Mouse (Mus musculus): Measurements from ENCODE around the gene Neu3. TPM values are rescaled to one million over a fixed set of nuclear protein-coding genes. Genes with fewer than 3 reads are reported as not detected.
"Not testable (repeated sequence)": the region's sequence is repeated elsewhere in the genome, so short reads cannot be mapped to it uniquely, and the experiment has no call there.

The Neu3 gene
- polyA plus RNA-seq, 1 experiment from 2014 or later, result 2.3 TPM

GRCm38 (mm10) chr7:99826096-99826495 is 2.1 kb downstream of the Neu3 start:
- peaks cover 10% of the 10 kb centered on the region for H3K4me1 ChIP-seq
- whole genome bisulfite sequencing, result 72% methylated on average over 6 of the region's 6 CpGs
- no peaks in the 10 kb centered on the region for H3K36me3 ChIP-seq (replicated peaks)
- no peaks in the 10 kb centered on the region for H3K9me3 ChIP-seq
- DNase-seq (ENCODE audit: low spot score), result no peak
- H3K27me3 ChIP-seq (replicated peaks; ENCODE audit: low read depth, poor library complexity, severe bottlenecking), result no peaks in the 10 kb centered on the region
- no peak overlapping the region for H3K4me3 ChIP-seq
- H3K27ac ChIP-seq (replicated peaks), result no peak overlapping the region

DNA sequence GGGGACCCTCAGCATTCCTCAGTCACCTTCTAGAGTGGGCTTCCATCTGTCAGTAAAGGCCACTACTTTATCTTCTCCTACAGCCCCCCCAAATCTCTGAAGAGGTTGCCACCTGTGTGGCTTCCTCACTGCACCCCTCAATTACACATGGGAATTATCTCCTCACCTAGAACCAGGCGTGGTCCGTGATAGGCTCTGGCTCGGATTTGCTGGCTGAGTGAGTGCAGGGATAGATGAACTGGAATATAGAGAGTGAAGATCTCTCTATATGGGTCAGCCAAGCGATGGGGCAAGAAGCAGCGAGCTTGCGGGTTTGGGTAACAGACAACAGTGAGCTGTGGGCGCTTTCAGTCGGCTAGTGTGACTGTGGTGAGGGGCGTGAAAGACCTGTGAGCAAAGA is 2.7 kb downstream of the Neu3 start:
- no peak overlapping the region for H3K27ac ChIP-seq (replicated peaks)

GRCm38 (mm10) chr7:99824649-99825483 is 3.4 kb downstream of the Neu3 start:
- Histone ChIP-seq H3K27ac (replicated peaks) (no peak overlapping the region), H3K36me3 (replicated peaks) (no peaks in the 10 kb centered on the region), H3K4me3 (no peak overlapping the region), H3K9me3 (no peaks in the 10 kb centered on the region), H3K27me3 (replicated peaks; ENCODE audit: low read depth, poor library complexity, severe bottlenecking) (no peaks in the 10 kb centered on the region), H3K4me1 (peaks cover 10% of the 10 kb centered on the region)
- WGBS, result 83% methylated on average over 16 of the region's 16 CpGs
- DNase-seq (ENCODE audit: low spot score), result no peak

More for the DNA sequence above, 2.7 kb downstream of the Neu3 start:
- Histone ChIP-seq H3K36me3 (replicated peaks) (no peaks in the 10 kb centered on the region), H3K4me3 (peak overlapping the region; percentile 13; the same call in 1 of the 2 replicates), H3K27me3 (replicated peaks; ENCODE audit: low read depth, poor library complexity, severe bottlenecking) (no peaks in the 10 kb centered on the region), H3K9me3 (no peaks in the 10 kb centered on the region), H3K4me1 (peaks cover 10% of the 10 kb centered on the region)
- DNase-seq (ENCODE audit: low spot score), result no peak
- 87% methylated on average over 9 of the region's 9 CpGs for WGBS

GRCm38 (mm10) chr7:99823045-99823663 is 5.1 kb downstream of the Neu3 start:
- H3K27me3 ChIP-seq (replicated peaks; ENCODE audit: low read depth, poor library complexity, severe bottlenecking), result no peaks in the 10 kb centered on the region
- 84% methylated on average over 10 of the region's 10 CpGs for WGBS
- H3K4me3 ChIP-seq, result no peak overlapping the region
- H3K4me1 ChIP-seq, result peaks cover 3% of the 10 kb centered on the region
- no peaks in the 10 kb centered on the region for H3K9me3 ChIP-seq
- DNase-seq (ENCODE audit: low spot score), result no peak
- H3K36me3 ChIP-seq (replicated peaks), result no peaks in the 10 kb centered on the region
- H3K27ac ChIP-seq (replicated peaks), result no peak overlapping the region

DNA sequence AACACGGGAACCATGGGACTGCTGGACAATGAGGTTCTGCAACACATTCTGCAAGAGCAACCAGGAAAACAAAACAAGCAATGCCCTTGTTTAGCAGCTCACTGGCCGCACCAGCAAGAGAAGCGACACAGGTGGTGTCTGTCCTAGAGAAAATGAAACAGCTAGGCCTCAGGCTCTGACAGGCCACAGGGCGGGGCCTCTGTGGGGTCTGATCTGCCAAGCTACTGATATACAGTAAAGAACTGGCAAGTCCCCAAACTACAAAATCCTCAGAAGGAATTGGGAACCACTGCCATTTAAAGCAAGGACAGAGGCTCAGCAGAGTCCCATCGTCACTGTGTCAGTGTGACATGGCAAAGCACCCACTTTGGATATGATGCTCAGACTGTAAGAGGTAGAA is 5.8 kb downstream of the Neu3 start:
- WGBS, result 84% methylated on average over 5 of the region's 5 CpGs
- no peaks in the 10 kb centered on the region for H3K36me3 ChIP-seq (replicated peaks)
- no peaks in the 10 kb centered on the region for H3K27me3 ChIP-seq (replicated peaks; ENCODE audit: low read depth, poor library complexity, severe bottlenecking)
- H3K4me1 ChIP-seq, result no peaks in the 10 kb centered on the region
- no peak overlapping the region for H3K4me3 ChIP-seq
- no peak overlapping the region for H3K27ac ChIP-seq (replicated peaks)
- no peak for DNase-seq (ENCODE audit: low spot score)
- H3K9me3 ChIP-seq, result no peaks in the 10 kb centered on the region

DNA sequence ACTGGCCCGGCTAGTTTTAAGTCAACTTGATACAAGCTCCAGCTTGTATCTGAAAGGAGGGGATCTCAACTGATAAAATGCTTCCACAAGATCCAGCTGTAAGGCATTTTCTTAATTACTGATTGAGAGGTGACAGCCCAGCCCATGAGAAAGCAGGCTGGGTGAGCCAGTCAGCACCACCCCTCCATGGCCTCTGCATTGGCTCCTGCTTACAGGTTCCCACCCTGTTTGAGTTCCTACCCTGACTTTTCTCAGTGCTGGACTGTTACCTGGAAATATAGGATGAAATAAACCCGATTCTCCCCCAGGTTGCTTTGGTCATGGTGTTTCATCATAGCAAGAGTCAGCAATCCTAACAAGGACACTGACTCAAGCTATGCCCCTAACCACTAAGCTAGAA is 6.3 kb downstream of the Neu3 start:
- Histone ChIP-seq H3K36me3 (replicated peaks) (no peaks in the 10 kb centered on the region), H3K27me3 (replicated peaks; ENCODE audit: low read depth, poor library complexity, severe bottlenecking) (no peaks in the 10 kb centered on the region), H3K4me3 (no peak overlapping the region), H3K4me1 (no peaks in the 10 kb centered on the region), H3K27ac (replicated peaks) (no peak overlapping the region), H3K9me3 (no peaks in the 10 kb centered on the region)
- no peak for DNase-seq (ENCODE audit: low spot score)
- WGBS, result 82% methylated on average over 2 of the region's 2 CpGs

DNA sequence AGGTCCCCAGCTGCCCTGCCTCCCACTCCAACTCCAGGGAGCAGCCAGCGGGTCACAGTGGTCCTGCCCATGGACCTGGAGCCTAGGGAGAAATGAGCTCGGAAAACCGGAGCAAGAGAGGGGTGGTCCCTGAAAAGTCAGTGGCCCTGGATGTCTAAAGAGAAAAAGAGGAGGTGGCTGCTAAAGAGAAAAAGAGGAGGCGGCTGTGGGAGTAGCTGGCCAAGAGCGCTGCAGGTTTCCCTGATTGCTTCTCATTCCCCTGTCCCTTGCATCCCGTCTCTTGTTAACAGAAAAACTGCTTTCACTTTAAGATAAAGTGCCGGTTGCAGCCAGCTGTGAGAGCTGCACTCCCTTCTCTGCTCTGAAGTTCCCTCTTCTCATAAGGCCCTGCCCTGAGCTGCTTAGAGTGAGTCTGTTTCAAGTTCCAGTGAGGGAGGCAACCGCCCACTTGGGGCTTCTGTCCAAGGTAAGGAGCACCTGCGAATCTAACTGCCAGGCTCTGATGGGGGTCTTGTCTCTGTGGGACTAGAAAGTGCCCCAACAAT is 10.0 kb downstream of the Neu3 start:
- H3K27me3 ChIP-seq (replicated peaks; ENCODE audit: low read depth, poor library complexity, severe bottlenecking); H3K36me3 ChIP-seq (replicated peaks); H3K27ac ChIP-seq (replicated peaks); DNase-seq (ENCODE audit: low spot score); H3K4me3 ChIP-seq; H3K9me3 ChIP-seq; H3K4me1 ChIP-seq: not testable (repeated sequence)
- 21% methylated on average over 9 of the region's 9 CpGs for WGBS

DNA sequence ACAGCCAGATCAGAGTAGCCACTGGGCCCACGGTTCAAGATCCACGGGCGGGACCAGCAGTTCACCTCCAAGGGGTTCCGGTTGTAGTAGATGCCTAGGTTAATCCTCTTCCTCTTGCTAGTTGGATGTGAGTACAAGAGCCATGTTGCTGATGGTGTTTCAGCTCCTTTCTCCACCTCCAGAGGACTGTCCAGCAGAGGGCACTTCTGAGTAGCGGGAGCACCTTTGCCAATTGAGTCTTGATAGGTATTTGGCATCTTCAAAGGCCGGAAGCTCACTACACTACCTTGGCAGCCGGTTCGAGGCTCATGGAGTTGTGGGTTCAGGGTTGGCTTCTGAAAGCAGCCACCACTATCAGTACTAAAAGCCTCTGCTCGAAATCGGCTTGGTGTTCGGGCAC is 14.8 kb downstream of the Neu3 start:
- no peaks in the 10 kb centered on the region for H3K27me3 ChIP-seq (replicated peaks; ENCODE audit: low read depth, poor library complexity, severe bottlenecking)
- no peaks in the 10 kb centered on the region for H3K9me3 ChIP-seq
- WGBS, result 89% methylated on average over 11 of the region's 11 CpGs
- no peak for DNase-seq (ENCODE audit: low spot score)
- H3K4me3 ChIP-seq, result no peak overlapping the region
- H3K4me1 ChIP-seq, result no peaks in the 10 kb centered on the region
- H3K36me3 ChIP-seq (replicated peaks), result peaks cover 7% of the 10 kb centered on the region
- no peak overlapping the region for H3K27ac ChIP-seq (replicated peaks)

DNA sequence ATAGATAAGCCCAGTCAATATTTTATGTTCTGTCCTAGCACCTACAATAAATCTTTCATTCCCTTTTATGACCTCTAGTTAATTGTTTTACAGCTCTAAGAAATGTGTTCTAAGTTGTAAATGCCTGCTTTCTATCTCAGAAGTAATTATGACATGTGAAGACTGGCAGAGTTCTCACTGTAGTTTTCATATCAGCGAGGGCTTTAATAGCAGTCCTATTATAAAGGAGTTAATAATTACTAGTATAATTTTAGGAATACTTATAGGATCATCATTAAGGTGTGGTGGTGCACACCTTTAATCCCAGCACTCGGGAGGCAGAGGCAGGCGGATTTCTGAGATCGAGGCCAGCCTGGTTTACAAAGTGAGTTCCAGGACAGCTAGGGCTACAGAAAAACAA is 16.6 kb downstream of the Neu3 start:
- Histone ChIP-seq H3K4me3 (no peak overlapping the region), H3K4me1 (no peaks in the 10 kb centered on the region), H3K27me3 (replicated peaks; ENCODE audit: low read depth, poor library complexity, severe bottlenecking) (no peaks in the 10 kb centered on the region), H3K27ac (replicated peaks) (no peak overlapping the region), H3K36me3 (replicated peaks) (peaks cover 7% of the 10 kb centered on the region), H3K9me3 (no peaks in the 10 kb centered on the region)
- WGBS, result 92% methylated on average over 4 of the region's 4 CpGs
- no peak for DNase-seq (ENCODE audit: low spot score)

DNA sequence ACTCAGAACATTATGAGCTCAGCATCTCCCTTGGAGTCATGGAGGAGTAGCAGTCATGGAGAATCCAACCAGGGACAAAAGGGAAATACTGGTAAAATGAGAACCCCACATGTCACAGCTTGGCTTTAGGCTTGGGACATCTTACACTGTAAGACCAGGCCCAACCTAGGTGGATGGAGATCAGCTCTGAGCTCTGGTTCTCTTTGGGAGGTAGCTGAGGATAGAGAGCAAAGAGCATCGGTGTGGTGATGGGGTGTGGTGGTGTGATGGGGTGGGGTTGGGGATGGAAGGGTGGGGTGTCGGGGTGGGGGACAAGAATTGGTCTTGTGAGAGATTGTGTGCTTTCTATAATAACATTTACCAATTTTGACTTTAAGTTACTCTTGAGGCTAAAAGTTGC is 17.4 kb downstream of the Neu3 start:
- no peak overlapping the region for H3K4me3 ChIP-seq
- no peaks in the 10 kb centered on the region for H3K4me1 ChIP-seq
- H3K9me3 ChIP-seq, result no peaks in the 10 kb centered on the region
- no peak for DNase-seq (ENCODE audit: low spot score)
- 84% methylated on average over 2 of the region's 2 CpGs for WGBS
- no peaks in the 10 kb centered on the region for H3K27me3 ChIP-seq (replicated peaks; ENCODE audit: low read depth, poor library complexity, severe bottlenecking)
- H3K27ac ChIP-seq (replicated peaks), result no peak overlapping the region
- H3K36me3 ChIP-seq (replicated peaks), result peaks cover 7% of the 10 kb centered on the region

DNA sequence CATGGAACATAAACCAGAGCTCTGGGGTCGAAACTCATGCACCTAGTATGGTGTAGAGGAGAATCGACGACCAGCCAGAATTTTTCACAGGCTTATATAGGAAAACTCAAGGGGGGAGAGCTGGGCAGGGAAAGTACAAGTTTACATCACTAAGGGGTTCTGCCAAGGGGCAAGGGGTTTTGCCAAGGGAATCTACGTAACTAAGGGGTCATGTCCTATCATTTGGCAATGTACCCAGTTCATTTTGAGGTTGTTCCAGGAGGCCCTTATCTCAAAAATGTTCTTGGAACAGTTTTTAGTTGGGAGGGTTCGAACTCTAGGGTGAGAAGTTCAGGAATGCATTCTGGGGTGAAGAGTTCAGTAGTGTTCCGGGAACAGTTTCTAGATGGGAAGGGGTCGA is 21.2 kb downstream of the Neu3 start:
- H3K36me3 ChIP-seq (replicated peaks); H3K4me3 ChIP-seq; H3K4me1 ChIP-seq; H3K27ac ChIP-seq (replicated peaks); H3K9me3 ChIP-seq; DNase-seq (ENCODE audit: low spot score); H3K27me3 ChIP-seq (replicated peaks; ENCODE audit: low read depth, poor library complexity, severe bottlenecking): not testable (repeated sequence)
- 82% methylated on average over 7 of the region's 7 CpGs for WGBS

GRCm38 (mm10) chr7:99805340-99805739 is 22.9 kb downstream of the Neu3 start:
- no peak overlapping the region for H3K4me3 ChIP-seq
- DNase-seq (ENCODE audit: low spot score), result no peak
- 93% methylated on average over 1 of the region's 1 CpGs for WGBS

DNA sequence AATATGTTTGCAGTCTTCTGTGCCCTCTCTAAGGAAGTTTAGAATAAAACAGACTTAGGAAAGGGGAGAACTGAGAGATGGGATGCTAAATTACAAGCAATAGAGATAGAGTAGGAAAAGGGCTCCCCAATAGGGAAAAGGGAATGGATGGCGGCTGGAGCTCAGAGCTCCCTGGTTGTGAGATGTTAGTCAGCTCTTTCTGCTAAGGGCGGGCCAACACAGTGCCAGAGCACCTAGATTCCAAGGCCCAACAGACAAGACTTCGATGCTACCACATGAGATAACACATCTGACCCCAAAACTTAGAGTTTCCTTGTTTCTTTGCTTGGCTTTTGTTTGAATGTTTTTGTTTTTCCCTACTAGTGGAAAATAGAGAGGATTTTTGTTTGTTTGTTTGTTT is 24.2 kb downstream of the Neu3 start:
- H3K4me1 ChIP-seq; H3K9me3 ChIP-seq; H3K36me3 ChIP-seq (replicated peaks); H3K27me3 ChIP-seq (replicated peaks; ENCODE audit: low read depth, poor library complexity, severe bottlenecking); H3K4me3 ChIP-seq; DNase-seq (ENCODE audit: low spot score); H3K27ac ChIP-seq (replicated peaks): not testable (repeated sequence)
- WGBS, result 79% methylated on average over 3 of the region's 3 CpGs

More at GRCm38 (mm10) chr7:99805340-99805739, 22.9 kb downstream of the Neu3 start:
- Histone ChIP-seq H3K36me3 (replicated peaks) (no peaks in the 10 kb centered on the region), H3K27ac (replicated peaks) (no peak overlapping the region), H3K9me3 (no peaks in the 10 kb centered on the region), H3K4me1 (no peaks in the 10 kb centered on the region), H3K27me3 (replicated peaks; ENCODE audit: low read depth, poor library complexity, severe bottlenecking) (no peaks in the 10 kb centered on the region)
